Mouse (Mus musculus): ENCODE results near the gene Atg7. TPM values are rescaled to one million over a fixed set of nuclear protein-coding genes. Genes with fewer than 3 reads are reported as not detected.

Gene Atg7
- polyA plus RNA-seq, 1 experiment: 43.3 TPM

GRCm38 (mm10) chr6:114818471-114818870 is 175.6 kb downstream of the Atg7 start:
- Histone ChIP-seq H3K4me3 (replicated peaks; ENCODE audit: control insufficient read depth, low read depth, low read length) (no peak overlapping the region), H3K4me1 (ENCODE audit: control insufficient read depth, insufficient read depth, low read length) (no peaks in the 10 kb centered on the region; the same call in 1 of the 2 replicates), H3K27ac (ENCODE audit: control insufficient read depth, insufficient read depth, low read depth, low read length, poor library complexity) (no peak overlapping the region)
- WGBS: 16% methylated on average over 6 of the region's 6 CpGs
- TF ChIP-seq CTCF (IDR thresholded peaks at IDR 0.05; ENCODE audit: control insufficient read depth, insufficient read depth, low read length): no peak
- no peak for TF ChIP-seq POLR2A (IDR thresholded peaks at IDR 0.05; ENCODE audit: borderline replicate concordance, control insufficient read depth, low read depth, low read length)

DNA sequence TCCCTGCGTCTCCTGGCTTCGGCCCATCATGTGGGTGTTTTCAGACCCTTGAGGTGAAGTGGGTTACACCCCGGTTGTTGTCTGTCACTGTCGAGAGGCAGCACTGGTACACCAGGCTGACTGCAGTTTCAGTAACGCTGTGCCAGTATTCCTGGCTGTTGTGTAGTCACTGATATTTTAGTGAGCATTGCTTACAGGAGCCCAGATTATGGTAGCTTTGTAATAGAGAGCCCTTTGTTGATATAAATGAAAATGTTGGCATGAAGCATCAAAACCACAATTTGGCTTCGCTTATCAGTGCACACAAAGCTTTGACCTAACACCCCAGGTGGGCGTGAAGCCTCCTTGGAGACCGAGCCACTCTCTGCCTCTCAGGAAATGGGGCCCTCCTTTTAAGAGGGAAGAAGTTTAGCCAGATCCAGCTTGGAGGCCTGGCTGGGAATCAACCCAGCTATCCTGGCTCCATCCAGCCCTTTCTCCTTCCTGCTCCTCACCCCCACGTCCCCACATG is 177.1 kb downstream of the Atg7 start:
- WGBS: 55% methylated on average over 9 of the region's 9 CpGs

DNA sequence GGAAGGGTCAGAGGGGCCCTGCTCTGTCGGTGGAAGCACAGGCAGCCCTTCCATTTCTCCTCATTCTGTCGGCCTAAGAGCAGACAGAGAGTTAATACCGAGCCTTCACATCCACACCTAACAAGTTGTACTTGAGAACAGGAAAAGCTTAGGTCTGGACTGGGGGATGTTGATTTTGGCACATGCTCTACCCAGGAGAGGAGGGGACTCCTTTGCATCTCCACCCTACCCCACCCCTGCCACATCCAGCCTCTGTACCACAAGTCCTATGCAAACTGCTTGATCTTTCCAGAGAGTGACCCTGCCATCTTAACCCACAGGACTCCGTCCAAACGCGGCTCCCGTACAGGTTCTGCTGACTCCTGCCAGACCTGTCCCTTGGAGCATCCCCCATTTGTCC is 178.7 kb downstream of the Atg7 start:
- Histone ChIP-seq H3K27ac (ENCODE audit: control insufficient read depth, insufficient read depth, low read depth, low read length, poor library complexity) (no peak overlapping the region), H3K4me3 (replicated peaks; ENCODE audit: control insufficient read depth, low read depth, low read length) (no peak overlapping the region), H3K4me1 (ENCODE audit: control insufficient read depth, insufficient read depth, low read length) (no peaks in the 10 kb centered on the region; the same call in 1 of the 2 replicates)
- TF ChIP-seq POLR2A (IDR thresholded peaks at IDR 0.05; ENCODE audit: borderline replicate concordance, control insufficient read depth, low read depth, low read length) (no peak), CTCF (IDR thresholded peaks at IDR 0.05; ENCODE audit: control insufficient read depth, insufficient read depth, low read length) (no peak)
- 86% methylated on average over 7 of the region's 7 CpGs for WGBS

More for the DNA sequence above, 177.1 kb downstream of the Atg7 start:
- no peak overlapping the region for H3K4me3 ChIP-seq (replicated peaks; ENCODE audit: control insufficient read depth, low read depth, low read length)
- no peak for TF ChIP-seq CTCF (IDR thresholded peaks at IDR 0.05; ENCODE audit: control insufficient read depth, insufficient read depth, low read length)
- TF ChIP-seq POLR2A (IDR thresholded peaks at IDR 0.05; ENCODE audit: borderline replicate concordance, control insufficient read depth, low read depth, low read length): no peak
- H3K4me1 ChIP-seq (ENCODE audit: control insufficient read depth, insufficient read depth, low read length): no peaks in the 10 kb centered on the region; the same call in 1 of the 2 replicates
- no peak overlapping the region for H3K27ac ChIP-seq (ENCODE audit: control insufficient read depth, insufficient read depth, low read depth, low read length, poor library complexity)

DNA sequence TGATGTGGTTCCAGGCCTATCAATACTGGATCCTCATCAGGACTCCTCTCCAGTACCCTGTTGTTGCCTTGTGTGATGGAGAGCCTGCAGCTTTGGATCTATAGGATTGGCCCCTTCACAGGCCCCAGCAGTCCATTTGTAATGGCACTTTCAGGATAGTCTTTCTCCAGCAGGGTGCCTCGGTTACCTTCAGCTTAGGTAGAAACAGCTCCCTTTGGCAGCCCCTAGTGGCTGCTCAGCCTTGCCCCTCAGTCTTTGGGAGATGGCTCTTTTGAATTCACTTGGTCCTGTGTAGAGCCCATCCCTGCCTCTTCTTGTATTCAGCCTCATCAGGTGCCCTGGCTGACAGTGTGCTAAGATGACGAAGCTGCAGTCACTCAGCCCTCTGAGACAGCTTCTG is 184.0 kb downstream of the Atg7 start:
- Histone ChIP-seq H3K4me3 (replicated peaks; ENCODE audit: control insufficient read depth, low read depth, low read length) (no peak overlapping the region), H3K27ac (ENCODE audit: control insufficient read depth, insufficient read depth, low read depth, low read length, poor library complexity) (no peak overlapping the region), H3K4me1 (ENCODE audit: control insufficient read depth, insufficient read depth, low read length) (no peaks in the 10 kb centered on the region; the same call in 1 of the 2 replicates)
- TF ChIP-seq CTCF (IDR thresholded peaks at IDR 0.05; ENCODE audit: control insufficient read depth, insufficient read depth, low read length) (0 out of 2 replicates have a peak, but pooled peaks have one; percentile 0), POLR2A (IDR thresholded peaks at IDR 0.05; ENCODE audit: borderline replicate concordance, control insufficient read depth, low read depth, low read length) (no peak)
- 78% methylated on average over 2 of the region's 2 CpGs for WGBS

DNA sequence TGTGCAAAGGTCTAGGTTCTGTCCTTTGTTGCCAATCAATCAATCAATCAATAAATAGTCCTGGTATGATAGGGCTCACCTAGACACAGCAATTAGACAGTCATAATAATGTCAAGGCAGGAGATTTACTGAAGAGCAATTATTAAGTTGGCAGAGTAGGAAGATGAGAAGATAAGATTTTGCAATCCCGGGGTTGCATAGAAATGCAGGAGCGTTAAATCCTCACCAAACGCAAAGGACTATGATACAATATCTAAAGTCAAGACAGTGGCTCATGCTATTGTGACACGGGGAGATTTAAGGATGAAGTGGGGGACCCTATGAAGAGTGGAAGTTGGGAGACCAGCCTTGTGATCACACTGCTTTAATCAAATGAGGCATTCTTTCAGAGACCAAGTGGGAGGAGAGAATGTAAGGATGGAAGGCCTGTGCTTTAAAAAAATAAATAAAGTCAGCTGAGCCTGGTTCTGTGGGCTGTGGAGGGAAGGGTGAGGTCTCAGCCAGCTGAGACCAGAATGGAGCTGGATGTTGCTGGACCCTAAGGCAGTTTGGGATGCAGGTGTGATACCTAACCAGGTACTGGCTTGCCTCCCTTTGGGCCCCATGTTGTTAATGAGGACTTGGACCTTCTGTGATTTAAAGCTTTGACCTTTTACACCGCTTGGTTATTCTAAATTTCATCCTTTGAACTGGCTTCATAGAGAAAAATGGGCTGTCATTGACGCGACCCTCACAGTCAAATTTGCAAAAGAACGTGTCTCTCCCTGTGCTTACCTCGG is 187.0 kb downstream of the Atg7 start:
- TF ChIP-seq POLR2A (IDR thresholded peaks at IDR 0.05; ENCODE audit: borderline replicate concordance, control insufficient read depth, low read depth, low read length): no peak
- TF ChIP-seq CTCF (IDR thresholded peaks at IDR 0.05; ENCODE audit: control insufficient read depth, insufficient read depth, low read length): no peak
- 72% methylated on average over 9 of the region's 9 CpGs for WGBS
- H3K27ac ChIP-seq (ENCODE audit: control insufficient read depth, insufficient read depth, low read depth, low read length, poor library complexity): no peak overlapping the region
- H3K4me3 ChIP-seq (replicated peaks; ENCODE audit: control insufficient read depth, low read depth, low read length): no peak overlapping the region
- H3K4me1 ChIP-seq (ENCODE audit: control insufficient read depth, insufficient read depth, low read length): no peaks in the 10 kb centered on the region

DNA sequence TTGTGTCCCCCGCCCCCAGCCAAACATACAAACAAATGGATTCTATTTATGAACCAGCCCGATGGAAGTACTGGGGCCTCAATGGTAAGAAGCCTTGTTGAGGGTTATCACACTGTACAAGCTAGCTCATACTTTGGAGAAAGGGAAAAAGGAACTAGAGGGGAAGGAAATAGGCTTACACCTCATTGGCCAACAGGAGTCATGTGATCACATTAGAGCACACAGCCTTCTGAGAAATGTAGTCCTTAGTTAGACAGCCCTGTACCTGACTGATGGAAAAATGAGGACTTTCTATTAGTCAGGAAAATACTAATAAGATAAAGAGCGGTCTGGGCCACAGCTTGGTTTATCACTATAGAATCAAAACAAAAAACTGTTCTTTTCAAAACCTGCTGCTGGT is 188.9 kb downstream of the Atg7 start:
- TF ChIP-seq POLR2A (IDR thresholded peaks at IDR 0.05; ENCODE audit: borderline replicate concordance, control insufficient read depth, low read depth, low read length) (no peak), CTCF (IDR thresholded peaks at IDR 0.05; ENCODE audit: control insufficient read depth, insufficient read depth, low read length) (no peak)
- no peaks in the 10 kb centered on the region for H3K4me1 ChIP-seq (ENCODE audit: control insufficient read depth, insufficient read depth, low read length)
- 58% methylated on average over 3 of the region's 3 CpGs for WGBS

DNA sequence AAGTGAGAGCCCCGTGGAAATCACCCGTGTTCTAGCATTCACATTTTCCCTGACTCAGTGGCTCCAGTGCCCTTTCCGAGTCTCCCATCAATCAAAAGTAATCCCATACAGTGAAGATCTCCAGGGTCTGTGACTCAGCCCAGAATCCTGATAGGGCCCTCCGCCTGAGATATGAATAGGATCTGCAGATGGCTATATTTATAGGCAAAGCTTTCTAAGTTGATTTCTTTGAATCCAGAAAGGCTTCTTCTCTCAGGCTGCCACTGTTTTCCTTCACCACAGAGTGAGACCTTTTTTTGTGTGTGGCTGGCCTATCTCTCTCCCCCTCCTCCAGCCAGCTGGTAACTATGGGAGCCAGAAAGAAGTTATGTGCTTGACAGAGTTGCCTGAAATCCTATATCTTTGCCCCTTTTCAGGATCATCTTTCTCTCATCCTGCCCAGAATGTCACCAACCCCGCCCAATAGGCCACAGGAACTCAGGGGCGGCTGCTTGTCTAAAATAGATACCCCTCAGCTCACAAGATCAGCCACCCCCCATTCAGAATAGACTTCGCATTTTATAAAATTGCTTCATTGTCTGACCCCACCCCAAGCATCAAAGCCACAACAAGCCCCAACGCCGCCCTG is 190.3 kb downstream of the Atg7 start:
- Histone ChIP-seq H3K4me1 (ENCODE audit: control insufficient read depth, insufficient read depth, low read length) (no peaks in the 10 kb centered on the region), H3K4me3 (replicated peaks; ENCODE audit: control insufficient read depth, low read depth, low read length) (no peak overlapping the region), H3K27ac (ENCODE audit: control insufficient read depth, insufficient read depth, low read depth, low read length, poor library complexity) (no peak overlapping the region)
- 76% methylated on average over 9 of the region's 9 CpGs for WGBS
- TF ChIP-seq CTCF (IDR thresholded peaks at IDR 0.05; ENCODE audit: control insufficient read depth, insufficient read depth, low read length) (no peak), POLR2A (IDR thresholded peaks at IDR 0.05; ENCODE audit: borderline replicate concordance, control insufficient read depth, low read depth, low read length) (no peak)

More for the DNA sequence above, 188.9 kb downstream of the Atg7 start:
- no peak overlapping the region for H3K27ac ChIP-seq (ENCODE audit: control insufficient read depth, insufficient read depth, low read depth, low read length, poor library complexity)
- no peak overlapping the region for H3K4me3 ChIP-seq (replicated peaks; ENCODE audit: control insufficient read depth, low read depth, low read length)

- Histone ChIP-seq H3K4me1 (ENCODE audit: control insufficient read depth, insufficient read depth, low read length) (peaks cover 1% of the 10 kb centered on the region), H3K4me3 (replicated peaks; ENCODE audit: control insufficient read depth, low read depth, low read length) (no peak overlapping the region), H3K27ac (ENCODE audit: control insufficient read depth, insufficient read depth, low read depth, low read length, poor library complexity) (no peak overlapping the region)
- 57% methylated on average over 4 of the region's 4 CpGs for WGBS
- TF ChIP-seq POLR2A (IDR thresholded peaks at IDR 0.05; ENCODE audit: borderline replicate concordance, control insufficient read depth, low read depth, low read length) (no peak), CTCF (IDR thresholded peaks at IDR 0.05; ENCODE audit: control insufficient read depth, insufficient read depth, low read length) (no peak)
Observed at GRCm38 (mm10) chr6:114833791-114834346, 191.0 kb downstream of the Atg7 start.
